Mouse (Mus musculus) kidney, postnatal 4 days (tissue): Measurements from ENCODE around the gene Omp.
"Not testable (repeated sequence)": the region's sequence is repeated elsewhere in the genome, so short reads cannot be mapped to it uniquely, and the experiment has no call there.

Experiments used
- DNase-seq, 2 experiments: peaks; one replicate each; pipeline ENCODE4 v3.0.0; 2021; ENCODE audit warnings: mixed read lengths in 2 of 2

The Omp gene

DNA sequence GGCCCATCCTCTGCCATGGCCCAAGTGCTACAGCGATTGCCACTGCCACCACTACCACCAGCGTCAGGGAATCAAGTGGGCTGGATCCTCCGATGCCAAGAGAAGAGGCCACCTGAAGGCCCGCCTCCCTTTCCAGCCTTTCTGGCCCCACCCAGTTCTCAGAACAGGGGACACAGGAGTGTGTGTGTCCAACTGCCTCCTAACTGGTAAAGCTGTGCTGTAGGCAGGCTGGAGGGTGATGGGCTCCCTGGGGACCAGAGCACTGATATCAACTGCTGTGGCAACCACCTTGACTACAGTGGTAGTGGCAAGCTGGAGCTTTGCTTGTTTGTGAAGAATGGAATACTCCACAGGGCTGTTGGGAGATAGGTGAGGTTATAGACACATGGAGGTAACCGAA, at the start of gene Omp:
TSS of gene Omp (minus strand) at position 101 of the 400 bp plus-strand sequence.
- no peak for DNase-seq

DNA sequence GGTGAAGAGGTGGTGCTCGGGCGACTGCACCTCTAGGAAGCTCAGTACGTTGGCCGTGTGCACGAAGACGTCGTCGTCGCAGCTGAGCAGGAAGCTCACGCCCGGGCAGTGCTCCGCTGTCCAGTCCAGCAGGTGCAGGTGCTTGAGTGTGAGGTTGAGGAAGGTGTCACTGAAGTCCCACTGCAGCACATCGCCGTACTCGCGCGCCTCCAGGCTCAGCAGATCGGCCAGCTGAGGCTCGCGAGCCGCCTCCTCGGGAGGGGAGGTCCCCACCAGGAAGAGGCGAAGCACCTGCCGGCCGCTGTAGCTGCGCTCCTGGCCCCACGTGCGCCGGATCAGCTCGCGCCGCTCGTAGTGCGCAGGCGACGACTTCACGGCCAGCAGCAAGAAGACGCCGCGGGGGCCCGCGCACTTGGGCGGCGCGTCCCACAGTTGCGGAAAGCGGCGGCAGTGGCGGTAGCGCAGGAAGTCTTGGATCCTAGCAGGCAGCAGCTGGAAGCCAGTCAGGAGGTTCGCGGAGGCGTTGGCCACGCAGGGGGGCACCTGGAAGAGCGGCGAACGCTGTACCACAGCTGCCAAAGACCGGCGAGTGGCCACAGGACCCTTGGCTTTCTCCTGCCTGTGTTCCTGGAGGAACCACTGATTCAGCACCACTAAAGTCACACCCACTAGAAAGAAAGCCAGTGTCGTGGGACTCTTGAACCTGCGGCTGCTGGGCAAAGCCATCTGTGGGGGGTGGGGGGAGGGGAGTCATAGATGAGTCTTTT, 48.9 kb upstream of the Omp start:
- DNase-seq = peak; percentile 37 to 54

DNA sequence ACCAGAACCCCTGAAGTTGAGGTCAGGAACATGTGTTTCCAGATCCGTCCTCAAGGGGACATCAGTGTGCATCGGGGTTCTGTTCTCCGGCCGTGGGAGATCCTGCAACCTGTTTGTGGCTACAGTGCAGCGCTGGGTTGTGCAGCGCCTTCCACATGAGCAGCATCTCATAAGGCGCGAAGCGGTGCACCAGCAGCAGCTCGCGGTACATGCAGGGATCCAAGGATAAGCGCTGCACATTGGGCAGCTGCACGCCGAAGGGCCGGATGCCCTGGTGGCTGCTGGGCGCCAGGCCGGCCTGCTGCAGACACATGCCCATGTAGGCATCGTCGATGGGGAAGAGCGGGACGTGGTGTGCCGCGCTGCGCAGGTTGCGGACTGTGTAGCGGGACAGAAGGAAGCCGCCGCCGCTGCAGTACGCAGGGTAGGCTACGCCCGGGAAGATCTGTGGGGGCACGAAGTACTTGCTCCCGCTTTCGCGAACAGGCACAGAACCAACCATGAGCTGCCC, 48.3 kb upstream of the Omp start:
- DNase-seq = peak; percentile 32 to 47

DNA sequence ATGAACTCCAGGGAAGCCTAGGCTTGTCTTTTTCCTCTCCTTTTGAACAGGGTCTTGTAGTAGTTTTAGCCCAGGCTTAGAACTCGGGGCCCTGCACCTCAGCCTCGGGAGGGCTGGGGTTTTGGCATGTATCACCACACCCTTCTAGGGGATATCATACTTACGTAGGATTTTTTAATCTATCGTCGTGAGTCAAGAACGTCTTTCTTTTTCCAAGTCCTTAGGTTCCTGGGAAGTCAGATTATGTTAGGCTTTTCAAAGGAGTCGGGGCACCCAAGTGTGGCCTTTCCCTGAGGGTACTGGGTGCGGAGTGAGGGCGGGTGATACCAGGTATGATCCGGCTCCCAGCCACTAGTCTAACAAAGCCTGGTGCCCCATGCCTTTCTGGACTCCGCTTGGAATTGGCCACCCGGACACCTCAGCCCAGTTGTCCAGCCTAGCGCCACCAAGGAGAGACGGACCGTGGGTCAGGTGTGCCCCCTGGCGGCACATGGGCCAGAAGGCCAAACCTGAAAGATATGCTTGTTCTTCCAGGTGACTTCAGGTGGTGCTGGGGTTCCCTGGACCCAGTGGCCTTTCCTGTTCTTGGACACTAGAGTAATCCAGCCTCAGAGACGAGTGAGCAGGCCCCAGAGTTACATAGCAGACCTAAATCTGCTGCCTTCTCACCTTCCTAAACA, 46.4 kb upstream of the Omp start:
- DNase-seq = peak; percentile 72 to 77

DNA sequence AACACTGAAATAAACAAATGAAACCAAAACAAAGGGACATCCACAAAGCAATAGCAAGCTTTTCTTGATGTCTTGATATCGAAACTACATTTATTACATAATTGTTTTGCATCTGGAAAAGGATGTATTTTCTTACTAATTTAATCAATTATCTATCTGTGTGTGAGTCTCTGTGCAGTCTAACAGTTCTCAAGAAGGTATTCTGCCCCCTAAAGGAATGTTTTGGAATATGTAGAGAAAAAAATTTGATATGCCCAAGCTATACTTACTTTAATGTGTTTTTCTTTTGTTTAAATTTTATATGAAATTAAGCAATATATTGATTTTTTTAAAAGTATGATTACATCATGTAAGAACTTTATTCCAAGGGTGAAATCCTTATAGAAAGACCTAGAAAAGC, 45.3 kb upstream of the Omp start:
- no peak for DNase-seq

DNA sequence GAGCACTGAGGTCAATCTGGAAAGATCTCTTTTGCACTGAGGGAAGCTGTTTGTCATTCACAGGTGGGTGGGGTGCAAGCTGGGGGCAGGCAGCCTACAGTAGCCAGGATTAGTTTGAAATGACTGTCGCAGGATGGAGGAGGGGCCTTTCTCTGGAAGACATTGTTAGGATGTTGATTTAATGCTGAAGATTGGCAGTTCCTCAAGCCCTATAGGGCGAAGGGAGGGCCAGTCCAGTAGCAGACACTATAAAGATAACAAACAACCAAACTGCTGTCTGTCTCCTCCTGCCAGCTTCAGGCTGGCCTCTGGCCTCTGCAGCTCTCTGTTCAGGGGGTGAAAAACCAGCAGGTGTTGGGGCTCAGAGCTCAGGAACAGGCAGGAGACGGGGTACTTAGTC, 44.4 kb upstream of the Omp start:
- DNase-seq = no peak

DNA sequence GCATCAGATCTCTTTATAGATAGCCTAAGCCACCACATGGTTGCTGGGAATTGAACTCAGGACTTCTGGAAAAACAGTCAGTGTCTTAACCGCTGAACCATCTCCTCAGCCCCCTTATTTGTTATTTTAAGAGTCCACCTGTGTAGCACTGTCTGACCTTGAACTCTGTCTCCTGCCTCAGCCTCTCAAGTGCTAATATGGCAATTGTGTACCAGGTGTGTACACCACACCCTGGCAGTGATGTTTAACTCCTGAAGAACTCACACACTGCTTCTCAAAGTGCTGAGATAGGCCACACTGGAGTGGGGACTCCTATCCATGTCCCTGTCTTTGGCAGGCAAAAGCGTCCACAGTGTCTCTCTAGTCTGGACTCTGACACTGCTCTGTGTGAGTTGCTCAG, 43.4 kb upstream of the Omp start:
- no peak for DNase-seq

DNA sequence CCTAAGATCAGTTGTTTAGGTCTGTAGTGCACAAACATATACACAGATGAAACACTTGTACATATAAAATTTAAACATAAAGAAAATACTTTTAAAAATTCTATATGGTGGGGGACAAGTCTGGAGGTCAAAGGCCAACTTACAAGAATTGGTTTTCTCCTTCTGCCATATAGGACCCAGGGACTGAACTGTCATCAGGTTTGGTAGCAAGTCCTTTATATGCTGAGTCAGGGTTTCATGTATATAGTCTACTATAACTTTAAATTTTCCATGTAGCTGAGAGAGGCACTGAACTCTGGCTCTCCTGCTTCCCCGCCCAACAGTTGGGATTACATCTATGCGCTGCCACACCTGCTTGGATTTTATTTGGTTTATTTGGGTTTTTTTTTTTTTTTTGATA, 42.9 kb upstream of the Omp start:
- no peak for DNase-seq

DNA sequence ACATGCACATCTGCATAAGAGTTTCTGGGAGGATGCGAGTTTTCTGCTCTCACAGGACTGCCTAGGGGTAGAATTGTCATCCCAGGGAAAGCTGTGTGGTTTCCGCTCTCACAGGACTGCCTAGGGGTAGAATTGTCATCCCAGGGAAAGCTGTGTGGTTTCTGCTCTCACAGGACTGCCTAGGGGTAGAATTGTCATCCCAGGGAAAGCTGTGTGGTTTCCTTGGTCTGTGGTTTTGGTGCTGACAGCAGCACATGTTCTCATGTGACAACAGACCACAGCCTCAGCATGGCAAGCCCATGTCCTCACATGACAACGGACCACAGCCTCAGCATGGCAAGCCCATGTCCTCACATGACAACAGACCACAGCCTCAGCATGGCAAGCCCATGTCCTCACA, 42.0 kb upstream of the Omp start:
- not testable (repeated sequence) for DNase-seq

DNA sequence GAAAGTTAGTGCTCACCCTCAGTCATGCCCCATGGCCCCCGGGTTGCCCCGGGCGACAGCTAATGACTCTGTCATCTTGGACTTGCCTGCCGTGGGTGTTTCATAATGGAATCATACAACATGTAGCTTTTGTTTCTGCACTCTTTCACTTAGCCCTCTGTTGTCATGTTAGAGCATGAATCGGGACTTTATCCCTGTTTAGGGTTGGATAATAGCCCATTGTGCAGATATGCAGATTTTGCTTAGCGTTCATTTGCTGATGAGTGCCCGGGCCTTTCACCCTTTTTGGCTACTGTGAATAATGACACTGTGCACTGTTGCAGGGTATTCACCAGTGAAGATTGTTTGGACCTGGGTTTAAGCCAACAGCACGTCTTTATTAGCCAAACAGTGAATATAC, 41.3 kb upstream of the Omp start:
- no peak for DNase-seq

DNA sequence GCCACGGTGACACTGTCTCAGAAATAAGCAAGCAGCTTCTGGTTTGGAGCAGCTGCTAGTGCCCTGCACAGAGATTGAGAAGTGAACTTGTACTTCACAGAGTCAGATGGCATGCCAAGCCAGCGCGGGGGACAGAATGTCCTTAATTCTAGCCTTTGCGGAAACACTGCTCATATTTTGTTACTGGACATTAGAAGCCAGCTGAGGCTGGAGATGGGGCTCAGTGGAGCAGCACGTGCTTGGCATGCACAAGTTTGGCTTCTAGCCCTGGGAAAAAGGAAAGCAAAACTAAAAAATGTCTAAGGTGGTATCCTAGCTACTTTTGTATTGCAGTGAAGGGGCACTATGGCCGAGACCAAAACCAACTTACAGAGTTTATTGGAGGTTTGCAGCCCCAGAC, 40.0 kb upstream of the Omp start:
- peak in 1 of 2 experiments; percentile 42 for DNase-seq

DNA sequence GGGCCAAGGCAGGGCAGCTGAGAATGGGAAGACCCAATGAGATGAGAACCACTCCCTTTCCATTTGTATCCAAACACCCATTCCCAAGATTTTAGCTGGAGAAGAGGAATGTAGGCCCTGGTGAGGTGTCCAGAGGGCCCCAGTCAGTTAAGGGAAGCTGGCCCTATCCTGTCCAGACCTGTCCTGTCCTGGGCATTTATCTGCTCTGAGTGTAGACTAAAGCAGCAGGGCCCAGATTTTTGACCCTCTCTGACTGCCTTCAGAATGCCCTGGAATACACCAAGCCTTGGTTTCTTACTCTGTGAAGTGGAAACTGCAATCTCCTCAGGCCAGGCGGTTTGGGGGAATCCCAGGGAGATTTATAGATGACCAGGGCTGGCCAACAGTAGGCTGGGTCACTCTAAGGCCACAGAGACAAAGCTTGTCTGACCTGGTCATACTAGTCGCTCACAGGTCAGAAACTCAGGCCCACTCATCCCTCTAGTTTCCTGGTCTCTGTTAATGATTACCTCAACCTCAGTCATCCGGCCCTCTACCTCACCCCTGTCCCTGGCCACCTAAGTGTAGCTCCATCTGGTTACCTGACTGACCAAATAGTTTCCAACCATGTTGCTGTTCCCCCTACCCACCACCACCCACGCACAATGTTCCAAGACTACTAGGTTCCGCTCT, 33.4 kb upstream of the Omp start:
- DNase-seq = peak in 1 of 2 experiments; percentile 47

DNA sequence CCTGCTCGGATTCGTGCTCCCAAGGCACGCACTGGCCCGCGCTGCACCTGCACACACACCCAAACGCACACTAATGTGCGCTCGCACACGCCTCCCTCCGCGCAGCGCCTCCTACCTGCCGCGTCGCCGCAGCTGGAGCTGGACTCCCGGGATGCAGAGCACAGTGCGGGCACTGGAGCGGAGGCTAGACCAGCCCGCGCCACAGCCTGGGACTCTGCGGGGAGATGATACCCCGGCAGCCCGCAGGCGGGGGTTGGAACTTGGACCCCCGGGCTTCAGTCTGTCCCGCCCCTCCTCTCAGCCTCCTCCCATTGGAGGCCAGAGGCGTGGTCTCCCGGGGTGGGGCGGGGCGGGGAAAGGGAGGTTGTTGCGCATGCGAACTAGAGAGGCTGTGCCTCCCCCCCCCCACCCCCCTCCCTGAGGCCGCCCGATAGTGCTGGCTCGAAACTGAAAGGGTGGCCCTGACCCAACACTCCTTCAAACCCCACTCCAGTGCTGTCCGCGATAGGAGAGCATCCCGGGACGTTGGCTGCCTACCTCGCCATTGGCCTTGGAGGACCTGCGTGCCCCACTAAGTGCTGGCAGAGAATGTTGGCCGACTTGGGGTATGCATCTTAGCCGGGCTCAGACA, 32.7 kb upstream of the Omp start, which contains the start of gene Capn5:
TSS of gene Capn5 (minus strand) at position 346 of the 631 bp plus-strand sequence.
- DNase-seq = peak; percentile 69 to 83

DNA sequence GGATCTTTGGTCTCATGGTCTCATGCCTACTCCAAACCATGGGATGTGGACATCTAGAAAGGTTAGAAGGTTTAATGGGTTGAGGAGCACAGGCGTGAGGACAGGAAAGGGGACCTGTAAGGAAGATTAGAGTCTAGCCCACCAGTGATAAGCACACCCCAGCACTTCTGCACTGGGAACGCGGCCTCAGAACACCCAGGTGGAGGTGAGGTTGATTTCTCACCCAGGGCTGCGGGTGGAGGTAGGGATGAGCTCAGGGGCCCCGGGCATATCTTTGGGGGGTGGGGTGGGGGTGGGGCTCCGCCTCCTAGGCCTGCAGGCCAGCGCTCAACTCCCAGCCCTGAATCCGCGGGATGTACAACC, 32.2 kb upstream of the Omp start:
- DNase-seq = no peak

DNA sequence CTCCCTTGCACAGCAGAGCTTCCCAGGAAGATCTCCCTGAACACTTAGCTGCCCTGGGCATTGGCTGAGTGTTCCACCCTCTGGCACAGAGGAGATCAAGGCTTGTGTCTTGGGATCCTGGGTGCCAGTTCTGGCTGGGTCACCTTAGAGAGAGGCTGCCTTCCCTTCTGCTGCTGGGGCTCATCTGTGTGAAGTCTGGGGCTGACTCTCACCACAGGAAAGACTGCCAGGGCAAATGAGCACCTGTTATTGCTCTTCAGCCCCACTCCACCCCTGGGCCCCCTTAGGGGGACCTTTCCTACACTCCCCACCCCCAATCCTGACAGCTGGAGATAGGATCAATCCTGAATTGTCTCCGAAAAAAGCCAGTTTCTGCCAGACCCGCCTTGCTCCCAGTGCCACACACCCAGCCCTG, 31.8 kb upstream of the Omp start:
- peak in 1 of 2 experiments; percentile 4 for DNase-seq

DNA sequence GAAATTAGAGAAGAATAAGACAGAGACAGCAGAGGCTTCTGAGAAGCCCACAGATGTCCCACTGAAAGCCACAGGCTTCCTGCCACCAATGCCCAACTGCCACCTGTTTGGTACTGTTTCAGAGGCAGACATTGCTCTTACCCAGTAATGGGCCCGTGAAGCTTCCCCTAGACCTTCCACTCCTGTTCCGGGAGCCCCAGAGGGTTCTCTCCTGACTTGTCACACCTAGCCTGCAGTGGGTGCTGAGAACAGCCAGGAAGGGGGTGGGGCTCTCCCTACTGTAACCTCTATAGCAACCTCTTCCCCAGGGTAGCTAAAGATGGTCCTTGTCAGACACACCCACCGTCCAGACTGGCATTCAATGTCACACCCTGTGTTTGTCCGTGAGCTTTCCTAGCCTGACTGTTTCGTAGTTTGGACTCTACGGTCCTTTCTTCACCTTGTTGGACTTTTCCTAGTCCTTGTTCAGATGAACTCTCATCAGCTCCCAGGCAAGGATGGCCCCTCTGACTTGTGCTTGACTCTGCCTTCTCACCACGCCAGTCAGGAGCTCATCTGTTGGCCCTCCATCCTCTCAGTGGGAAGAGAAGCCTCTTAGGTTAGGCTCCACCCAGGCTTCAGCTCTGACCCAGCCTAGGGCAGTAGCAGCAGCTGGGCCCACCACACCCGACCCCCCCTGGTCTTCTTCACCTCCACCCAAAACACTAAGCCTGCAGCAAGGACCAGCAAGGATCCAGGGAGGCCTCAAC, 31.2 kb upstream of the Omp start:
- no peak for DNase-seq

DNA sequence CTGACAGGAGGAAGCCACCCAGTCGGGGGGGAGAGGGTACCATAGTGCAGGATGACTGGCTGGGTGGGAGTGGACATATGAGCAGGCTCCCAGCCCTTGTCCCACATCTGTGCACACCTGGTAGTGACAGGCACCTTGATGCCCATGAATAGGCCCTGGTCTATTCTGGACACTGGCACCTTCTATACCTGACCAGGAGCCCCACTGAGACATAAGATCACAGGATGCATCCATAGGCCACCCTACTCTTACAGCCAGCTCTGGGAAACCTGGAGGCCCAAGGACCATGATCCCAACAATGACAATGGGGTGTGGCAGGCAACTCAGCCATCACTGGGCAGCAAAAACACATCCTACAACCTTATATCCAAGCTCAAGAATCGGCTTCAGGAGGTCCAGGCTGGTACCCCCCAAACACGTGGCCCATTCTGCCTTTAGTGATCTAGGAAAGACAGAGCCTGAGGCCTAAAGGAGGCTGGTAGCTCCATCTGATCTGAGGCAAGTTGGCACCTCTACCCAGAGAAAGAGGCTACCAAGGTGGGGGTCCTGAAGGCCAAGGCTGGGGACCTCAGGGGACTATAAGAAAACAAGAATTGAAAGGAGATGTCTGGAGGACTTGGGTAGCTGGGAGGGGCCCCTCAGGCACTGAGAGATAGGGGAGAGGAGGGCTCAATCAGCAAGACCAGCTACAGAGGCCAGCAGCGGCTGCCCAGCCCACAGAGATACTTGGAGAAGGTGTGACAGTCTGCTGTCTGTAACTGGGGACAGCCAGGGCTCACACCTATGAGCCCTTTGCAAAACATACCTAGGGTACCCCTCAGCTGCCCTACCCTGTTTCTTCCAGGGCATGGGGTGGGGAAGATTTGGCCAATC, 29.8 kb upstream of the Omp start:
- no peak for DNase-seq

DNA sequence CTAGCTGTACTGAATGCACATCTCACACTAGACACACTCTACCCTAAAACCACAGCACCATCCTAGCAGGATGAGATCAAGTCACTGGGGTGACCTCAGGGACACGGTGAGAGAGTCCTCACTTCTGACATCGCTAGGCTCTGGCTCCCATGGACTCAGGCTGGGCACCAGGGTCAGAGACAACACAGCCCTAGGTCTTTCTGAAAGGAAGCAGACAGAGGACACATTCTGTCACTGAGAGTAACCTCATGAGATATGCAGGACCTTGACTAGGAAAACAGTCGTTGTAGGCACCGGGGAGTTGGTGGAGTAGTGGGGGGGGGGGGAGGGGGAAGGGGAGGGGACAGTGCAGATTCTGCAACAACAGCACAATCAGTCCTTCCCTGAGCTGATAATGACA, 28.1 kb upstream of the Omp start:
- peak in 1 of 2 experiments; percentile 12 for DNase-seq

DNA sequence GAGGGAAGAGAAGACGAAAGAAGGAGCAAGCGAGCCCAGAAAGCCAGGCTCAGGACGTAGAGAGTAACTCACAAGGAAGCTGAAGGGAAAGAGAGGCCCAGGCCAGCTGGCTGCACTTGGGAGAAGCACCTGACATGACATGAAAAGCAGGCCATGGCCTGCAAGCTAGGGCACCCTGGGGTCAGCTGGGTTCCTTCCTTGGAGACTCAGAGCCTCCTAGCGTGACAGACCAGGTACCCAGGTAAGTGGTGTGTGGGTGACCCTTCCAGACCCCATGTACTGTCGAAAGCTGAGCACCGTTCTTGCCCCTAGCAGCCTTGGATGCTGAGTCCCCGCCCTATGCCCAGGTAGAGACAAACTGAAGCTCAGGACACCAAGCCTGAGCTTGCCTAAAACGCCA, 27.4 kb upstream of the Omp start:
- DNase-seq = peak in 1 of 2 experiments; percentile 4

DNA sequence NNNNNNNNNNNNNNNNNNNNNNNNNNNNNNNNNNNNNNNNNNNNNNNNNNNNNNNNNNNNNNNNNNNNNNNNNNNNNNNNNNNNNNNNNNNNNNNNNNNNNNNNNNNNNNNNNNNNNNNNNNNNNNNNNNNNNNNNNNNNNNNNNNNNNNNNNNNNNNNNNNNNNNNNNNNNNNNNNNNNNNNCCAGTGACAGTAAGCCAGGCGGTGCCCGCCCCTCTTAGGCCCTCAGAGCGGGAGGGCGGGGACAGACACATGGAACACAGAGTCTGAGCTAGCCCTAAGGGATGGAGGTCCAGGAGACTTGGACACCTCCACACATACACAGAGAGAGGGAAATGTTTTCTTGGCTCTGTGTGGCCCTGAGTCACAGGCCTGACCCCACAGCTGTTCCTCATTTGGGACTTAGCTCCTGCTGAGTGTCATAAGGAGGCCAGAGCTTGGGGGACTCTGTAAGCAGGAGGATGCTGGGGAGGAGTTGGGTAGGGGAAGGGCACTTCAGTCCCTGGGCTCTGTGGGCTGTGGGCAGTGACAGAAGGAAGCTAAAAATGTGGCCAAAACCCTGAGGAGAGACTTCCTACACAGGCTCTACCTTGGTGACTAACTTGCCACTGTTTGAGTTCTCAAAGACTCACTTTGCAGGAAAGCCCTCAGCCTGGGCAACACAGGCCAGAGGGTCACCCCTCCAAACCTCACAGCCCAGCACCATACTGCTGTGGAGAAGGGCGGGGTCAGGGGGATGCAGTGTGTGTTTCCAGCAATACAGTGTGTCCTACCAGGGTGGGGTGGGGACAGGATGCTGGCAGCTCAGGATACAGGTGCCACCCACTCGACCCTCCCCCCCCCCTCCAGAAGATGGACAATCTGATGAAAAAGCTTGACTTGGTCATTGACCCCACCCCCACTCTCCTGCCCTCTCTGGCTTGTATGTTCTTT, 26.1 kb upstream of the Omp start:
- DNase-seq = peak; percentile 44 to 55
